Mouse (Mus musculus) B cell, adult 67 days (primary cell): ENCODE measurements around the gene Fam208a. TPM values are rescaled to one million over a fixed set of nuclear protein-coding genes. Genes with fewer than 3 reads are reported as not detected.

Source experiments
- total RNA-seq, 2 experiments: library from RNA; stranded (reverse); gene quantifications; 4 replicates each; pipeline ENCODE4 v1.2.4; 2023

The Fam208a gene
- 10 to 100 TPM; 57.3 to 67.2 TPM for total RNA-seq

DNA sequence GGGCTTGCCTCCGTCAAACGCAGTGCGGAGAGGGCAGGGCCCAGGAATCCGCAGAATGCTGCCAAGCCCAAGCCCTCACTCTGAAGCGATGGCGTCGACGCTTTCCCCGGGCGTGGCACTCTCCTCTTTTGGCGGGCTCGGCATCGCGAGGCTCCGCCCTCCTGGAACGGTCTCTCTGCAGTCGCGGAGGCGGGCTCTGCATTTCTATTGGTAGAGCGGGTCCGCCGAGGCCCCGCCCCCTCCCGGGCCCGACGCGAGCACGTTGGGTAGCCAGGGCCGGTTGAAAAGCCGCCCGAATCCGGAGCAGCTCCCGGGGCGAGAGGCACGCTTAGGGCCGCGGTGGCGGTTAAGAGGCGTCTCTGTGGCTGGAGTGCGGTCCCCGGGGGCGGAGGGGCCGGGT lies at the start of gene Fam208a:
Gene Fam208a, plus strand, starts transcription at position 262 of the 400 bp plus-strand sequence.

GRCm38 (mm10) chr14:27507894-27508643 lies 79.4 kb downstream of the Fam208a start, which contains the start of gene Ccdc66:
TSS of gene Ccdc66 (minus strand) at chr14:27508460.

Other genes starting within 250 kb of the Fam208a start
- 10 to 100 TPM; 16.8 to 17.4 TPM for gene Ccdc66, start 79.6 kb downstream of the Fam208a start, total RNA-seq
- gene Erc2, start 193.6 kb downstream of the Fam208a start, total RNA-seq = not detected